Mouse (Mus musculus) heart, adult 8-10 months (tissue): ENCODE measurements around the gene Chrnd. TPM values are rescaled to one million over a fixed set of nuclear protein-coding genes. Genes with fewer than 3 reads are reported as not detected.

ENCODE experiments used
- DNase-seq: peaks from one replicate; pipeline ENCODE4 v3.0.0; 2022; ENCODE audit warnings: low spot score
- total RNA-seq, 4 experiments: library from RNA; stranded (reverse); gene quantifications; 2 replicates each; pipeline ENCODE4 v1.2.4; 2022

Gene Chrnd
- total RNA-seq, 4 experiments from 2014 or later: not detected

DNA sequence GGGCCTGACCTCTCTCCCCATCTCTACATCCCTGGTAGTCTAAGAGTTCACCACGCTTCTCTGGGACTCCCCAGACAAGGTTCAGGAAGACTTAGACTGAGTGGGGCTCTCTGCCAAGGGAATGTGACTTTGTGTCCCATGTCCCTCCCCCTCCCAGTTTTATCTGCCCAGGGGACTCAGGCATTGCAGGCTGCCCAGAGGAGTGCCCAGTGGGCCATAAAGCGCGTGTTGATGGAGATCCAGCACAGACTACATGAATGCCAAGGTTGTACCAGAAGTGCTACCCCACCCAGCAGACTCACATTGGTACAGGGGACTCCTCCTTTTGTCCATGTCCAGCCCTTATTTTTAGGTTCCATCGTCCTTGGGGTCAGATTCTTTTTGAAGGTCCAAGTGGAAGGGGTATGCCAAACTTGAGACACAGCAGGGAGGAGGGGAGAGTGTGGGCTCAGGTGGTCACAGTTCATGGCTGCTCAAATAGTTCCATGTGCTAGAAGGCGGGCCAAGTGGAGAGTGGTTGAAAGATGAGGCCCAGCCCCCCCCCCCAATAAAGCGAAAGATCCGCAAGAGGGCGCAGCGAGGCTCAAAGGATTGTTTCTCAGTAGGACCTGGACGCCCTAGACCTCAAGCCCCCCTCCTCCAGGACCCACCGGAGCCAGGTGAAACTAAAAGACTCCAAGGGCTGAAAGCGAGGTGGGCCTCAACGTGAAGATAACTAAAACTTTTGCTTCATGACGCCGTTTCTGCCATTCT, 6.2 kb upstream of the Chrnd start:
- DNase-seq: no peak

DNA sequence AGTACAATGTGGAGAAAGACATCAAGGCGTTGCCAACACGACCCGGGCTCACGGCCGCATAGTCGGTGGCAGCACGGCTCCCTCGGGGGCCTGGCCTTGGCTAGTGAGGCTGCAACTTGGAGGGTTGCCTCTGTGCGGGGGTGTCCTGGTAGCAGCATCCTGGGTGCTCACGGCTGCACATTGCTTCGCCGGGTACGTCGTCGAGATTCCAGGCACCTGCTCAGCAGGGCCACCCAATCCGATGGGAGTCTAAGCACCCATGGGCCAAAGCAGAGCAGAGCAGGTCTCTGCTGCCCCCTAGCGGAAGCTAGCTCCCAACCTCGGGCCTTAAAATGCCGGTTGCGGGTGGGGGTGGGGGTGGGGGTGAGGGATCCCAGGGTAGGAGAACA, 5.7 kb upstream of the Chrnd start:
- DNase-seq: peak; percentile 35

DNA sequence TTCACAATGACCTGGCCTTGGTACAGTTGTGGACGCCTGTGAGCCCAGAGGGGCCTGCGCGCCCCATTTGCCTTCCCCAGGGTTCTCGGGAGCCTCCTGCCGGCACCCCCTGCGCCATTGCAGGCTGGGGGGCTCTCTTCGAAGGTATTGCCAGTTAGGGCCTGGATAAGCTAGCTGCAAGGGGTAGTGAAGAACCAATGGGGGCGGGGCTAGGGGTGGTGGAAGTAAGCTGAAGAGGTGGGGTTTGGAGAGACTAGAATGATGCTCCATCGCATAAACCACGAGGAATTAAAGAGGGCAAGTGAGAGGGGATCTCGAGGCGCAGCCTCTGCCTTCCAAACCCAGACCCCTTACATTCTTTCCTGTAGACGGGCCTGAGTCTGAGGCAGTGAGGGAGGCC, 4.9 kb upstream of the Chrnd start:
- no peak for DNase-seq

GRCm38 (mm10) chr1:87186261-87187036, 4.0 kb upstream of the Chrnd start:
- DNase-seq: no peak

GRCm38 (mm10) chr1:87187037-87187355, 3.4 kb upstream of the Chrnd start:
- peak; percentile 56 for DNase-seq

DNA sequence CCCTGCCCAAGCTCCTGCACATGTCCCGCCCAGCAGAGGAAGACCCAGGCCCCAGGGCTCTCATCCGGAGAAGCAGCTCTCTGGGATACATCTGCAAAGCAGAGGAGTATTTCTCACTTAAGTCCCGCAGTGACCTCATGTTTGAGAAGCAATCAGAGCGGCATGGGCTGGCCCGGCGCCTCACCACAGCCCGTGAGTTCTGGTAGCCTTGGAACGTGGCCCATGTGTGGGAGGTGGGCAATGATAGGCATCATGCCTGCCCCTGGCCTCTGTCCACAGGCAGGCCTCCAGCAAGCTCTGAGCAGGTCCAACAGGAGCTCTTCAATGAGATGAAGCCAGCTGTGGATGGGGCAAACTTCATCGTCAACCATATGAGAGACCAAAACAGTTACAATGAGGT, 6.9 kb downstream of the Chrnd start:
- DNase-seq: no peak

- DNase-seq: no peak
Measured at GRCm38 (mm10) chr1:87198119-87199065, 8.0 kb downstream of the Chrnd start.

GRCm38 (mm10) chr1:87200811-87201210, 10.4 kb downstream of the Chrnd start:
- DNase-seq: no peak

DNA sequence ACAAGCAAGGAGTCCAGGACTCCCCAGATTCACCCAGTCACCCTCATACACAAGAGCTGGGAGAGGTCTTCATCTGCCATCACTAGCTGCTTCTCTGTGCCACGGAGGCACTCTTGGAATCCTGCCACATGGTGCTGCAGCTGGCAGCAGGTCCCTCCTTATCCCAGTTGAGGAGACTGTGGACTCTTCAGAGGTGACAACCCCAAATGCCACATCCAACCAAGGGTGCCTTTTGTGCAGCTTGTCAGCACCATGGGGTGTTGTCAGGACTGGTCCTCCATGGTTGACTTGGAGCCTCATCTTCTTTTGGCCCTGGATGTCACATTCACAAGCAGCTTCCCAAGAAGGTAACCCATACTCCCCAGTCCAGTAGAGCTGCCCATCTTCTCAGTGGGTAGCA, 11.4 kb downstream of the Chrnd start:
- DNase-seq: no peak

DNA sequence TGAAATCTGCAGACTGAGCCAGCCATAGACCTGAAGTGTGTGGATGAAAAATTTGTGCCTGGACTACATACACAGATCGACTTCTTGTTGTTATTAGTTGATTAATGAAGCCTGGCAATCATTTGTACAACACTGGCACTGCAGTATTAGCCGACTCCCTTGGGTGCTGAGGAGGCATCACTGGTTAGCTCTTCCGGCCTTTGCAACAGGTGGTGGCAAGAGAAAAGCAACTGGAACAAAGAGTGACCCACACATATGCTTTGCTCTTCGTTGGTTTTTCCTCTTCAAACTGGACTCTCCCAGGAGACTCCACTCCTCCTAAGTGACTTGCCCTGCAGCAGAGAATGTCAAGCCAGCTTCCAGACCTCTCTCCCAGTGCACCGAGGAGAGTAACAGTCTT, 13.4 kb downstream of the Chrnd start:
- DNase-seq: no peak

GRCm38 (mm10) chr1:87204465-87204864, 14.1 kb downstream of the Chrnd start, which contains the start of gene Chrng:
Chrng (plus strand) TSS chr1:87204657.
- DNase-seq: no peak

GRCm38 (mm10) chr1:87205038-87205437, 14.6 kb downstream of the Chrnd start:
- DNase-seq: no peak

GRCm38 (mm10) chr1:87205502-87205901, 15.1 kb downstream of the Chrnd start:
- no peak for DNase-seq

DNA sequence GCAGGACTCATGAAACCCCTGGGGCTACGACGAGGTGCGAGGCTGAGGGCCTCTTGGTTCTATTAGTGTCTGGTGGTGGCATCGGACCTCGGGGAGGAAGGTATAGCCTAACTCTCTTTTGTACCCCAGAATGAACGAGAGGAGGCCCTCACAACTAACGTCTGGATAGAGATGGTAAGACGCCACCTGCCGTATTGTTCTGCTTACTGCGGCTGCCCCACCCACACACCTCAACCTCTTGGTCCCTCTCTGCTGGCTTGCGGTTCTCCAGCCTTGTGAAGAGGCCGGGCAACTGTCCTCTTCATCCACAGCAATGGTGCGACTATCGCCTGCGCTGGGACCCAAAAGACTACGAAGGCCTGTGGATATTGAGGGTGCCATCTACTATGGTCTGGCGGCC, 15.9 kb downstream of the Chrnd start:
- DNase-seq: no peak

DNA sequence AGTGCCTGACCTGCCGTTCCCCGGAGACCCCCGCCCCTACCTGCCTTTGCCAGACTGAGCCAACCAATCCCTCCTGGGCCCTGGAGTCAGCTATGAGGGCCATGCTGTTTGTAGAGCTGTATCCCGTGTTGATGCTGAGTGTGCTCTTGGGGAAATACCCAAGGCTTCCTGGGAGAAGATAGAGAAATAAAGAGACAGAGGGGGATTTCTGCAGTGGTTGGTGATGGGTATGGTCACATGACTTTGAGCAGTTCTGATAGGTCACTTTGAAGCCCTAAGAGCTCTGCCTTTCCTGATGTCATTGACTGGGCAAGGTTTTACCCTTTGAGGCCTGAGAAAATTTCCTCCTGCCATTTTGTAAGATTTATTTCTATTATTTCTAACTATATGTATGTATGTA, 21.0 kb downstream of the Chrnd start:
- no peak for DNase-seq

DNA sequence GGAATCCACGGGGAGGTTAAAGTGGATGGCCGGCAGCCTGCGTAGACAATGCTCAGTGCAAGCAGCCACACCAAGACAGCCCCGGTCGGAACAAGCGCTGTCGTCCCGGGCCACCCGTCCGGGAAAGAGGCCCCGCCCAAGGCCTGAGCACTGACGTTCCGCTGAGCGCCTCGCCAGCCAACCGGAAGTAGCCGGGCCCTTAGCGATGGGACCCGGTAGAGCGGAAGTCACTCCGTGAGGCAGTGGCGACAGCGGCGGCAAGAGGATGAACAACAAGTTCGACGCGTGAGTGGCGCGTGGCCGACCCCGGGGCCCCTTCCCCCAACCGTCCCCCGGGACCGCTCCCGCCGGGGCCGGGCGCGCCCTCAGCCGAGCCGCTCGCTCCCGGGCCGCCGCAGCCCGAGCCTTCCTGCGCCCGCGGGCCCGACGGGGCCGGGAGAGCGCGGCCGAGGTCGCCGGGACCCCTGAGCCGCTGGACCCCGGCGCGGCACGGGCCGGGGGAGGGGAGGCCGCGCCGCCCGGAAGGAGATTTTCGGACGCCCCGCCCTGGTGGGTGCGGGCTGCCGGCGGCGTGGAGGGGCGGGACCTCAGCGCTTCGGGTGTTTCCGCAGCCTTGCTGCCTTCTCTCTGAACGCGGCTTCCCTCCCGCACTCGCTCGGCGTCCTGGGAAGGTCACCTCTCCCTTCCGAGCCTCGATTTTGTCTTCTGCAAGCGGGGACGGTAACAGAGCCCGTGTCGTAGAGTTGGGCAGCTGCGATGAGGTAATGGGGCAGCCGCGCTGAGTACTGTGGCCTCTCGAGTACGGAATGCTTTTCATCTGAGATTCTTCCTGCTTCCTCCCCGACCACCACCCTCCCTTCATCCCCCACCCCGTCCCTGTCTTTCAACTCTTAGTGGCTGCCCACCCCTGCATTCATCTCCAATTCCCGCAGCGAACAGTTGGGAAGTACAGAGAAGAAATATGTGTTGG, 23.6 kb downstream of the Chrnd start, which contains the start of gene Eif4e2:
Eif4e2 (plus strand) TSS at position 180 of the 970 bp plus-strand sequence.
- DNase-seq: peak; percentile 94

- no peak for DNase-seq
Measured at GRCm38 (mm10) chr1:87214748-87215147, 24.3 kb downstream of the Chrnd start.

- DNase-seq: no peak
Measured at GRCm38 (mm10) chr1:87217938-87218337, 27.5 kb downstream of the Chrnd start.

DNA sequence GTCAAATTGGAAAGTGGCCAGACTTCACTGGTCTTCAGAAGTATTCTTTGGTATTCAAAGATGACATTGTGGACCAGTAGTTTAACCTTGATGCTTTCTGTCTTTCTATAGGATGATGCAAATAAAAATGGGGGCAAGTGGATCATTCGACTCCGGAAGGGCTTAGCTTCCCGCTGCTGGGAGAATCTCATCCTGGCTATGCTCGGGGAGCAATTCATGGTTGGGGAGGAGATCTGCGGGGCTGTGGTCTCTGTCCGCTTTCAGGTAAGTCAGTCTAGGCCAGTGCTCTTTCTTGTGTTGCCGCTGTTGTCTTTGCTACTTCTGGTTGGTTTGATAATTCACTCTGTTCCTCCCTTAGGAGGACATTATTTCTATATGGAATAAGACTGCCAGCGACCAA, 35.3 kb downstream of the Chrnd start:
- DNase-seq: no peak

DNA sequence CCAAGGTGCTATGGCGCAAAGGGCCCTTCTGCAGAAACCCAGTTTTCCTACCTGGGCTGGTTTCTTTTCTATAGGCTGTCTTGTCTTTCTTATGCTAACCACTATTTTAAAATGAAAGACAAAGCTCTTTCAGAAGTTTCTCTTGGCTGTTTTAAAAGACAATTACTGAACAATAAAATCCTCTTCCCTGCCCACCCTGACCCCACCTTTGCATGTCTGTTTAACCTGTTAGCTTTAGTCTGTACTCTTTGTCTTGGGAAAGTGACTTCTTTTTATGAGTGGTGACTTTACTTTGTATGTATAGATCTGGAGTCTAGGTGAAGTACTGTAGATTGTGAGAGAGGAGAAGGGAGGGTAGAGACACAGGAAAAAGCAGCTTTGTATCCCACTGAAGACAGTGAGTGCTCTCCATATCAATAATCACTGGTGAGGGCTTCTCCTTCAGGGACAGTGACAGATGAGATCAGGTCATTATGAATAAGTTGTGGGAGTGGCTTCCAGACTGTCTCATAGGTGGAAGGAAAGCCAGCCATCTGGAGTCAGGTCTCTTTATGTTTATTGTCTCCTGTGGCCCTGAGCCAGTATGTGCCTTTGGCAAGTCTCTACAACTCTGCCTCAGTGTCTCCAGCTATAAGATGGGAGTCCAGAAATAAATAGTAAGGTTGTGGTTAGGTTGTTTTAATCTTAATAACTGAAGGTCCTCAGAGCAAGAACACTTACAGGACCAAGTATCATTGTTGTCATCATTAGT, 36.2 kb downstream of the Chrnd start:
- no peak for DNase-seq
